Mouse (Mus musculus) hematopoietic stem cell, adult 5-6 weeks (primary cell): ENCODE measurements around the gene Sv2b. TPM values are rescaled to one million over a fixed set of nuclear protein-coding genes. Genes with fewer than 3 reads are reported as not detected.

Source experiments
- total RNA-seq: library from RNA; stranded (forward); fragments of 172-1452, 232-1000 nt; gene quantifications from 2 replicates; pipeline ENCODE4 v1.2.3, GENCODE M21; 2017

Gene Sv2b
- total RNA-seq, 1 experiment from 2014 or later, result not detected

Other genes starting within 250 kb of the Sv2b start
- 299 and 428 TPM in 2 replicates for gene Akap13, start 146.3 kb upstream of the Sv2b start, total RNA-seq